Mouse (Mus musculus) kidney, embryonic 14.5 days (tissue): ENCODE data around the gene Pglyrp4. TPM values are rescaled to one million over a fixed set of nuclear protein-coding genes. Genes with fewer than 3 reads are reported as not detected.

Experiments
- ATAC-seq: fragments of 200-750 bp; cut with Nextera tagmentation; 2 replicates; pipeline ENCODE4 v1.8.0; 2017; ENCODE audit warnings: moderate number of reproducible peaks, mild to moderate bottlenecking, moderate TSS enrichment, moderate library complexity; ENCODE audit not compliant: low FRiP score, low TSS enrichment
- H3K27ac ChIP-seq: fragments of 300-500 bp; sonication (generic); 2 replicates; pipeline ENCODE4 v1.5.1; 2014; ENCODE audit warnings: low read depth, mild to moderate bottlenecking, low read length, moderate library complexity, mixed read lengths
- H3K27me3 ChIP-seq: fragments of 300-500 bp; sonication (generic); 2 replicates; pipeline ENCODE4 v1.6.1; 2014; ENCODE audit warnings: mild to moderate bottlenecking, low read length; ENCODE audit not compliant: control insufficient read depth, insufficient read depth
- H3K36me3 ChIP-seq: fragments of 300-500 bp; sonication (generic); 2 replicates; pipeline ENCODE4 v1.6.1; 2014; ENCODE audit warnings: low read length, mixed read lengths; ENCODE audit not compliant: control insufficient read depth, insufficient read depth
- H3K4me1 ChIP-seq: fragments of 300-500 bp; sonication (generic); 2 replicates; pipeline ENCODE4 v1.6.1; 2014; ENCODE audit warnings: low read length, mixed read lengths; ENCODE audit not compliant: control insufficient read depth, insufficient read depth
- H3K4me2 ChIP-seq: fragments of 300-500 bp; sonication (generic); replicated peaks from 2 replicates; pipeline ENCODE4 v1.6.1; 2014; ENCODE audit warnings: low read depth, mild to moderate bottlenecking, low read length
- H3K4me3 ChIP-seq: fragments of 300-500 bp; sonication (generic); 2 replicates; pipeline ENCODE4 v1.5.1; 2014; ENCODE audit warnings: mild to moderate bottlenecking, low read length
- H3K9ac ChIP-seq: fragments of 300-500 bp; sonication (generic); 2 replicates; pipeline ENCODE4 v1.6.1; 2014; ENCODE audit warnings: low read depth, mild to moderate bottlenecking, low read length, moderate library complexity
- H3K9me3 ChIP-seq: fragments of 300-500 bp; sonication (generic); 2 replicates; pipeline ENCODE4 v1.6.1; 2016; ENCODE audit warnings: low read length; ENCODE audit not compliant: control insufficient read depth
- WGBS: fragments of 180-500 bp; shearing (Covaris S2); extraction: QIAGEN DNeasy Blood & Tissue Kit; methylation state at CpG from one replicate; pipeline ENCODE4 v1.1.7; 2014; 5-methylcytosine and 5-hydroxymethylcytosine counted together
- polyA plus RNA-seq: library from polyadenylated mRNA; unstranded; fragments of >200 nt; fragmentation: Nextera tagmentation; extraction: Ambion mirVana; gene quantifications from 2 replicates; pipeline ENCODE4 v1.2.1, GENCODE M21; 2014

The Pglyrp4 gene
- not detected in 2 replicates for polyA plus RNA-seq

DNA sequence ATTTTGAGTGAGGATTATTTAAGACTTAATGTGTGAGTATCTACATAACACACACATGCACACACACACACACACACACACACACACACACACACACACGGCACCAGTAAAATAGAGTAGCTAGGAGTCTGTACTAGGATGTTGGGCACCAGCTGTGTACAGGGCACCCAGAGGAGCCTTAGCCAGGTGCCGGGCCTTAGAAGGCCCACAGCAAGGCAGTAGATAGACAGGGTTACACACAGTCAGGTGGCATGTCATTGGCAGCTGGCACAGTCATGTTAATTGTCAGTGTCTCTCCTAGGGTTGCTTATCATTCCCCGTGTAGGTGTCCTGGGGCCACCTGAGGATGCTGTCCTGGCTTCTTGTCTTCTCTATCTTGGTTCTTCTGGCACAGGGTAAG lies at the start of gene Pglyrp4:
Gene Pglyrp4 (plus strand): TSS at position 301 of the 400 bp plus-strand sequence.
- no peaks in the 10 kb centered on the region for H3K36me3 ChIP-seq
- H3K27me3 ChIP-seq = no peaks in the 10 kb centered on the region
- WGBS = 95% methylated on average over 3 of the region's 3 CpGs
- no peak within 1 kb of the TSS for H3K27ac ChIP-seq
- no peak for ATAC-seq
- H3K9ac ChIP-seq = no peak within 1 kb of the TSS
- H3K9me3 ChIP-seq = no peaks in the 10 kb centered on the region
- H3K4me2 ChIP-seq = no peak within 1 kb of the TSS
- no peaks in the 10 kb centered on the region for H3K4me1 ChIP-seq
- H3K4me3 ChIP-seq = no peak within 1 kb of the TSS

DNA sequence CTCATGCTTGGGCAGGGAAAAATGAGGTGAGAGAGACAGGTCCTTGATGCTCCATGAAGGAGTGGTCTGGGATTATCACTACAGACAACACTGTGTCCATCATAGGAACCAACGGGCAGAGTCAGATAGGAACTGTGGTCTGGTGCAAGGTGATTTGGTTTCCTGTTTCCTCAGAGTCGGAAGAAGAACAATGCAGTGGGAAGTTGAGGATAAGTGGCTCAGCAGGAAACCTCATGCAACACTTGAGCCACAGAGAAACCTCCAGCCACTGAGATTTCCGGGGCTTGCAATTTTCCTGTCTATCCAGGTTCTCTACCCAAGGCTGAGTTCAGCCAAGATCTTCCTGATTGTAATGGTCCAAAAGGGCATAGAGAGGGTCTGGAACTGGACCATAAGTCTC lies 48.0 kb upstream of the Pglyrp4 start:
- H3K4me3 ChIP-seq = no peak overlapping the region
- no peak overlapping the region for H3K9ac ChIP-seq
- H3K9me3 ChIP-seq = no peaks in the 10 kb centered on the region
- 70% methylated on average over 3 of the region's 3 CpGs for WGBS
- ATAC-seq = no peak
- no peaks in the 10 kb centered on the region for H3K36me3 ChIP-seq
- no peaks in the 10 kb centered on the region for H3K27me3 ChIP-seq
- H3K4me2 ChIP-seq = no peak overlapping the region
- H3K27ac ChIP-seq = no peak overlapping the region
- no peaks in the 10 kb centered on the region for H3K4me1 ChIP-seq

DNA sequence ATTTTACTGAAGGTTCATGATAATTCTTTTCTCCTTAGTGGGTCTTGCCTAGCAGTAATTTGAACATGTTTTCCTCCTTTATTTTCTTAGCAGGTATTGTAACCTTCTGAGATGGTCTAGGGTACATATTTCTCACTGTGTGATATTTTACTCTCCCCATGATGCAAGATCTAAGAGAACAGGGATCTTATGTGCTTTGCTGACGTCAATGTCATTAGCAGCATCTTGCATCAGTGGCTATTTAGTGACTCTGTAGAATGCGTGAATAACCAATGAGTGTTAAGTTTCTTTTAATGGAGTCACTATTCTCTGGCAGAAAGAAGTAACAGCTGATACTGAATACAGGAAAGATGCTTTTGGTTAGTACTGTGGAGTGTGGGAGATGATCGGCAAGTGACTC lies 42.8 kb upstream of the Pglyrp4 start:
- ATAC-seq = no peak
- no peak overlapping the region for H3K4me3 ChIP-seq
- H3K27ac ChIP-seq = no peak overlapping the region
- H3K9ac ChIP-seq = no peak overlapping the region
- WGBS = 83% methylated on average over 3 of the region's 3 CpGs
- H3K9me3 ChIP-seq = no peaks in the 10 kb centered on the region
- H3K36me3 ChIP-seq = no peaks in the 10 kb centered on the region
- no peak overlapping the region for H3K4me2 ChIP-seq
- H3K4me1 ChIP-seq = no peaks in the 10 kb centered on the region
- H3K27me3 ChIP-seq = no peaks in the 10 kb centered on the region; the same call in 1 of the 2 replicates

DNA sequence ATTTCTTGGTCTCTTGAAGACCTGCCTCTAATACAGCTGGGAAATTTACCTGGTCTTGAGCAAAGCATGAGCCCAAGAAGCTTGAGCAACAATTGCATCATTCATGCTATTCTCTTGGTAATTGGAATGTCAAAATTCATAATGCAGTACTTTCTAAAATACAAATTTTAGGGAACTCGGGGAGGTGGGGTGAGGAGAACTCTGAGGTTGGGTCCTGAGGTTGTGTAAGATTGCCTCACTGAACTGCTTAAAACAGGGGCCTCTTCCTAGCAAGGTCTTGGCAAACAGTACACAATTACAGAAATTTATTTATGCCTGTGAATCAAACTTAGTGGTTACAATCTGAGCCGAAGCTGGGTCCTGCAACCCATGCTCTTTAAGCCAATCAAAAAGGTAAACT lies 39.9 kb upstream of the Pglyrp4 start:
- no peak for ATAC-seq
- no peak overlapping the region for H3K9ac ChIP-seq
- H3K27ac ChIP-seq = no peak overlapping the region
- no peak overlapping the region for H3K4me3 ChIP-seq
- no peaks in the 10 kb centered on the region for H3K9me3 ChIP-seq
- H3K4me1 ChIP-seq = no peaks in the 10 kb centered on the region
- WGBS = 79% methylated on average over 2 of the region's 2 CpGs
- H3K4me2 ChIP-seq = no peak overlapping the region
- H3K36me3 ChIP-seq = no peaks in the 10 kb centered on the region
- no peaks in the 10 kb centered on the region; the same call in 1 of the 2 replicates for H3K27me3 ChIP-seq

DNA sequence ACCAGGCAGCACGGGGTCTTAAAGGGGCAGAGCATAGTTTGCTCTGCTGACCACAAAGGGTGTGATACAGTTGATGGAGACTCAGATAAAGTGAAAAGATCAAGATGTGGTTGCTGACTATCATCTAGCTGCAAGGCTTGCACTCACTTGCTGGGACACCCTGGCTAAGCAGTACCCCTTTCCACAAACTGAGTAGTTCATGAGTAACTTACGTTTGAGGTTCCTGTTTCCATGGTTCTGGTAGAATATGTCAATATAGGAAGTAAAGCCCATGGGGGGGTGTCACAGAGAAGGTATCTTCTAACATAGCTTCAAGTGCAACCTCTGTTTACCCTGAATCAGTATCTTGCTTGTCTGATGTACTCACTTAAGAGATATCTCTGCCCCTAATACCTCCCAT lies 33.2 kb upstream of the Pglyrp4 start:
- Histone ChIP-seq H3K9me3 (no peaks in the 10 kb centered on the region), H3K4me1 (no peaks in the 10 kb centered on the region), H3K4me3 (no peak overlapping the region), H3K4me2 (no peak overlapping the region), H3K36me3 (no peaks in the 10 kb centered on the region), H3K9ac (no peak overlapping the region), H3K27ac (no peak overlapping the region), H3K27me3 (no peaks in the 10 kb centered on the region; the same call in 1 of the 2 replicates)
- ATAC-seq = no peak
- 80% methylated on average over 2 of the region's 2 CpGs for WGBS

DNA sequence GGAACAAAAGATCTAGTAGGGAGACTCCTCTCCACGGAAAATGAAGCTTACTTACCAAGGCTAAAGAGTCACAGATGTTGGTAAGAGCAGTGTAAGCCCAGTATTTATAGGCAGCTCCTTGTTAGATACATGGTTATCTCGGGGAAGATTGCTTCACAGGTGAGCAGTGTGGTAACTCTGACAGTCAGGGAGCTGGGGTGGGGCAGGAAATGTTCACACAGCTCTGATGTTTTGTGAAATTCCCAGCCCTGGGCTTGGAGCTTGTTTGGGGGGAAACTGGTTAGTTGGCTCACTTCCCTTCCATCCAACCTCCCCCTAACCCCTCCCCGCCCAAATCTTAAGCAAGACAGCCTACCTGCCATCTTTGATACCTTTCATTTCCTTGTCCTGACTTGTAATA lies 31.1 kb upstream of the Pglyrp4 start, which contains the start of gene S100a9:
Gene S100a9 (minus strand): TSS at position 109 of the 400 bp plus-strand sequence.
- H3K4me3 ChIP-seq = no peak within 1 kb of the TSS
- H3K9ac ChIP-seq = no peak within 1 kb of the TSS
- H3K9me3 ChIP-seq = no peaks in the 10 kb centered on the region
- H3K27ac ChIP-seq = no peak within 1 kb of the TSS
- no peaks in the 10 kb centered on the region for H3K36me3 ChIP-seq
- no peaks in the 10 kb centered on the region for H3K4me1 ChIP-seq
- H3K4me2 ChIP-seq = no peak within 1 kb of the TSS
- no peaks in the 10 kb centered on the region for H3K27me3 ChIP-seq
- no peak for ATAC-seq
- WGBS = 70% methylated on average over 3 of the region's 3 CpGs

DNA sequence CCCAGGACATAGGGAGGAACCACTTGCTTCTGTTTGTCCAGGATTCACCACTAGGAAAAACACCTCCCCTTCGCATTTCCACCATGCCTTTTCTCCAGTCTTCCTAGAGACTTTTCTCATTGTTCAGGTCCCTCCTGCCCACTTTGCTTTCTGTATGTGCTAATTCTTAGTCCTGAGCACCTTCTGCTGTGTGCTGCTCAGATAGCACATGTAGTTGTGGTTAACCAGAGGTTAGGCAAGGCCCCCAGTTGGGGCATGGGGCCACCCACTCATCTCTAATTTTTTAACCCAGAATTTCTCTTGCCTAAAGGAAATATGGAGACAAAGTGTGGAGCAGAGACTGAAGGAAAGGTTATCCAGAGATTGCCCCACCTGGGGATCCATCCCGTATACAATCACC lies 24.5 kb upstream of the Pglyrp4 start:
- Histone ChIP-seq H3K36me3 (no peaks in the 10 kb centered on the region), H3K9me3 (no peaks in the 10 kb centered on the region), H3K9ac (no peak overlapping the region), H3K27ac (no peak overlapping the region), H3K27me3 (no peaks in the 10 kb centered on the region), H3K4me2 (no peak overlapping the region), H3K4me3 (no peak overlapping the region), H3K4me1 (no peaks in the 10 kb centered on the region)
- no peak for ATAC-seq
- WGBS = 85% methylated on average over 2 of the region's 2 CpGs

DNA sequence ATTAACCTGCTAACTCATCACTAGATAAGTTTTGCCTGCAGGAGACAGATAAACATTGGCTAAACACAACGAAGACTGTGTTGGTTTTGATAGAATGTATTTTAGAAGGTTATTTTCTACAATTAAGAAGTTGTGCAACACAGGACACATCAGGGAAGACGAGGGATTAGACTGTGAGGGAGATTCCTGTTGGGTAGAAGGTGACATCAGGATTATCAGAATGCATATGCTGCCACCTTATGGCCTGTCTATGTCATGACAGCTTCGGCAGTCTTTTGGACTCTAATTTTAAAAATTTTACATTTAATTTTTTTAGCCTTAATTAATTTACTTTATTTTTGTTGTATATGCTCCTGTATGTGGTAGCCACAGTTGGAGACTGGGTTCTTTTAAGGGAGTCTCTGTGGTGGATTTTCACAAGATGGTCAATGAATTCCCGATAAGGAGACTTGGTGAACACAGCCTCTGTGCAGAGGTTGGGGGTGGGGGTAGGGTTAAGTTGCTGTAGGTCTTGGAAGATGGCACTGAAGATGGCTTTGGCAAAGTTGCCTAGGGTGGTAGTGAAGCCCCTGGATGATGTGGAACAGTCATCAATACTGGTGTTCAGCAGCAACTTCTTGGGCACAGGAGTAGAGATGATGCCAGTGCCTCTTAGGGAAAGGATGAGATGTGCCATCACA lies 18.0 kb upstream of the Pglyrp4 start:
- no peak overlapping the region for H3K27ac ChIP-seq
- H3K27me3 ChIP-seq = no peaks in the 10 kb centered on the region
- H3K9me3 ChIP-seq = no peaks in the 10 kb centered on the region
- H3K4me1 ChIP-seq = no peaks in the 10 kb centered on the region
- no peak for ATAC-seq
- H3K9ac ChIP-seq = no peak overlapping the region
- H3K36me3 ChIP-seq = no peaks in the 10 kb centered on the region
- H3K4me2 ChIP-seq = no peak overlapping the region
- H3K4me3 ChIP-seq = no peak overlapping the region
- WGBS = 24% methylated on average over 4 of the region's 4 CpGs

DNA sequence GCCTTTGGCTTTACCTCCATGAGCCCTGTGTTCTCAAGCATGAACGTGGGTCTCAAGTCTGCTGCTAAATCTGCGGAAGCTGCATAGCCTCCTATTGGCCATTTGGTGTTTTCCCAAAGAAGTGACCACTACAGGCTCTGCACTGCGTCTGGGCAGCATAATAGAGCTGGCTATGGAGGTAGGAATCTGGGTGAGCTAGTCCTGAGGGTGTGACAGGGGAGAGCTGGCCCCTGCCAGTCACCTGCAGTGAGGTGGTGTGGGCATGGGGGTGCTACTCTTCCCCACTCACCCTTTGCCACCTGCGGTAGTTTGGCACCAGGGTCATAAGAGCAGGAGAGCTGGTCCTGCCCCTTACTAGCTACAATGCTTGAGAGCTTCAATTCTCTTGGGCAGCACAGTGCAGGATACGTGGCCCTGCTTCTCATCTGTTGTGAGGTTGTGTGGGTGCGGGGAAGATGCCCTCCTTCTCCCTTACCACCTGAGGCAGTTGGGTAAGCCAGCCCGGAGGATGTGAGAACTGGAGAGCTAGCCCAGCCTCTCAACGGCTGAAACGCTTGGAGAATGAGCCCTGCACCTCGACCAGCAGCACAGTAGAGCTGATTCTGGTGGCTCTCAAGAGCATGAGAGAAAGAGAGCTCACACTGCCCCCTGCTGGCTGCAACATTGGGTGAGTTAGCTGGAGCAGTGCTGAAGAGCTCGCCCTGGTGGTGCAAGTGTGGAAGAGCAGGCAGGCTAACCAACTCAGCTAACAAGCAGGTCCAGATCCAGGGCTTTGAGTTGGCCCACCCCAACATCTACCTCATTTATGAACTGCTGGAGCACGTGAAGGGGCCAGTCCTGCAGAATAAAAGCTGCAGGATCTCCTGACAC lies 16.9 kb upstream of the Pglyrp4 start:
- no peaks in the 10 kb centered on the region for H3K36me3 ChIP-seq
- 48% methylated on average over 12 of the region's 12 CpGs for WGBS
- no peaks in the 10 kb centered on the region for H3K9me3 ChIP-seq
- H3K4me2 ChIP-seq = no peak overlapping the region
- no peak overlapping the region for H3K4me3 ChIP-seq
- no peak overlapping the region for H3K9ac ChIP-seq
- no peak overlapping the region for H3K27ac ChIP-seq
- H3K27me3 ChIP-seq = no peaks in the 10 kb centered on the region
- ATAC-seq = peak; percentile 85
- H3K4me1 ChIP-seq = no peaks in the 10 kb centered on the region
